Mouse (Mus musculus): ENCODE measurements around the gene Npcd. TPM values are rescaled to one million over a fixed set of nuclear protein-coding genes. Genes with fewer than 3 reads are reported as not detected.

Npcd gene
- polyA plus RNA-seq, 1 experiment, result not detected

- TF ChIP-seq POLR2A (IDR thresholded peaks at IDR 0.05; ENCODE audit: control insufficient read depth, low read depth, low read length), result peak; percentile 82
- peak; percentile 14; the same call in 1 of the 2 replicates for TF ChIP-seq CTCF (IDR thresholded peaks at IDR 0.05; ENCODE audit: control insufficient read depth, insufficient read depth, insufficient replicate concordance, low read depth, low read length)
- Histone ChIP-seq H3K27me3 (ENCODE audit: control insufficient read depth, insufficient read depth, low read length) (no peaks in the 10 kb centered on the region), H3K4me3 (ENCODE audit: control insufficient read depth, low read depth, low read length) (peak overlapping the region; percentile 97), H3K36me3 (ENCODE audit: control insufficient read depth, insufficient read depth, low read length) (no peaks in the 10 kb centered on the region), H3K27ac (ENCODE audit: control insufficient read depth, insufficient read depth, low read depth, low read length) (peak overlapping the region; percentile 72), H3K4me1 (ENCODE audit: control insufficient read depth, insufficient read depth, low read length) (peaks cover 9% of the 10 kb centered on the region; the same call in 1 of the 2 replicates)
Observed at GRCm38 (mm10) chr15:79774117-79775027, 59.7 kb downstream of the Npcd start.

DNA sequence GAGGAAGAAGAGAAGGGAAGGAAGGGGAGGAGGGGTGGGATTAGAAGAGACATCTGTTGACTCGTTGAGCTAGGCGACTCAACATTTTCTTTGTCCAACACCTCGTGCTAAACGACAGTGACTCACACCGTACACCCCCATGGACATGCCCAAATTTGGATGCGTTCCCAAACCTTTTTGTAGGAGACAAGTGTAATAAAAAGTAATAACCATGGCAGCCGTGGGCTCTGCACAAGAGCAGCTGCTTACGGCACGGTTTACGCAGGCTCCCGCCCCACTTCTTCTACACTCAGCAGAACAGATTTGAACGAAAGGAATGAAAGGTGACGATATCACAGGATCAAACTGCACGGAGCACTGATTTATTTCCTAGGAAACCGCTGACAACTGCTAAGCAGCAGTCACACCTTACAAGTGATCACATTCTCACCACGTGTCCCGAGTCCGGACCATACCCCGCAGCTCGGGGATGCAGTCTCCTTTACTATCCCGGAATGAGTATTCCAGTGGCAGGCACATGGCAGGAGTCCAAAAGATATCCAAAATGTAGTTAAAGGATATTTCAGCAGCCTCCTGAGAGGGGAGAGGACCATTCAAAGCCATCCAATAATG is 63.3 kb downstream of the Npcd start:
- peaks cover 16% of the 10 kb centered on the region for H3K4me1 ChIP-seq (ENCODE audit: control insufficient read depth, insufficient read depth, low read length)
- no peaks in the 10 kb centered on the region; the same call in 1 of the 2 replicates for H3K36me3 ChIP-seq (ENCODE audit: control insufficient read depth, insufficient read depth, low read length)
- no peak for TF ChIP-seq POLR2A (IDR thresholded peaks at IDR 0.05; ENCODE audit: control insufficient read depth, low read depth, low read length)
- TF ChIP-seq CTCF (IDR thresholded peaks at IDR 0.05; ENCODE audit: control insufficient read depth, insufficient read depth, insufficient replicate concordance, low read depth, low read length), result no peak
- no peaks in the 10 kb centered on the region for H3K27me3 ChIP-seq (ENCODE audit: control insufficient read depth, insufficient read depth, low read length)
- no peak overlapping the region for H3K4me3 ChIP-seq (ENCODE audit: control insufficient read depth, low read depth, low read length)
- H3K27ac ChIP-seq (ENCODE audit: control insufficient read depth, insufficient read depth, low read depth, low read length), result no peak overlapping the region

DNA sequence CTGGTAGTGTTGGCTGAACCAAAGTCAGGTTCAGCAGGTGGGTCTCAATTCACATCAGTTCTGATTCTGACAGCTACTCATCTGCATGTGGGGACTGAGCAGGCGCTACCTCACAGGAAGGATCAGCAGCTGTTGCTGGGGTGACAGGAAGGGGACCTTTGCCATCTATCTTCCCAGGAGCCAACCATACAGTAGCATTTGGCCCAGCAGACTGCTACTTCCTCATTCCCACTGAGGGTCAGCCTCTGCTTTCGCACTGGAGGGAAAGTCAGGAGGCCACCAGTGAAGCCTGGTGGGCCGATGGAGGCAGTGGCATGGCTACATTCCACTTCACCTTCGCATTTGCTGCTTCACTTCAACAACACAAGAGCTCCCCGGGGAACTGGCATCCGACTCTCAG is 65.7 kb downstream of the Npcd start:
- no peaks in the 10 kb centered on the region; the same call in 1 of the 2 replicates for H3K36me3 ChIP-seq (ENCODE audit: control insufficient read depth, insufficient read depth, low read length)
- H3K27me3 ChIP-seq (ENCODE audit: control insufficient read depth, insufficient read depth, low read length), result no peaks in the 10 kb centered on the region
- H3K4me1 ChIP-seq (ENCODE audit: control insufficient read depth, insufficient read depth, low read length), result peaks cover 13% of the 10 kb centered on the region
- H3K4me3 ChIP-seq (ENCODE audit: control insufficient read depth, low read depth, low read length), result no peak overlapping the region
- no peak for TF ChIP-seq CTCF (IDR thresholded peaks at IDR 0.05; ENCODE audit: control insufficient read depth, insufficient read depth, insufficient replicate concordance, low read depth, low read length)
- TF ChIP-seq POLR2A (IDR thresholded peaks at IDR 0.05; ENCODE audit: control insufficient read depth, low read depth, low read length), result no peak
- no peak overlapping the region for H3K27ac ChIP-seq (ENCODE audit: control insufficient read depth, insufficient read depth, low read depth, low read length)

DNA sequence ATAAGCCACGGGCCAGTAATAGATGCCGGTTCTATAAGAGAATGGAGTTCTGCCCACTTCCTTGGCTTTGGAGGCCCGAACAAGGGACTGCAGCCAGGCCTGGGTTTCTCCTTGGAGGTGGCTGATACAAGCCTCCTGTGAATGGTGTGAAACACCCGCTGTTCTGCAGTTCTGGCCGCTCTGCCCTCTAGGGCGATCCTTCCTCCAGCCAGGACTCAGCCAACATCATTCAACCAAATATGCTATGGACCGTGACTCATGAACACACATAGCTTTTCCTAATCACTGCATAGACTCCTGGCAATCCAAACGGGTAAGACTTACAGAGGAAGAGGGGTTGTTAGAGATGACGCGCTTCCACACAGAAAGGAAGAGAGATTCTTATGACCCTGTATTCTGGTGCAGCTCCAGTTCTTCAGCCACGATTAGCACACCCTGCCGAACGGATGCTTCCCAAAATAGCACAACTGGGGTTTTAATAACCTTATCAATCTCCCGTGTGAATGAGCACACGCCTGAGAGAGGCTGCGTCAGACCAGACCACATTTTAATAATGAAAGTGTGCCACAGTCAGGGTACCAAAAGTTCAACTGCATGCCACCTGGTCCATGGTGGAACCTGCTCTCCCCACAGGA is 66.6 kb downstream of the Npcd start:
- Histone ChIP-seq H3K27me3 (ENCODE audit: control insufficient read depth, insufficient read depth, low read length) (no peaks in the 10 kb centered on the region), H3K4me3 (ENCODE audit: control insufficient read depth, low read depth, low read length) (no peak overlapping the region), H3K27ac (ENCODE audit: control insufficient read depth, insufficient read depth, low read depth, low read length) (no peak overlapping the region), H3K36me3 (ENCODE audit: control insufficient read depth, insufficient read depth, low read length) (peaks cover 1% of the 10 kb centered on the region; the same call in 1 of the 2 replicates), H3K4me1 (ENCODE audit: control insufficient read depth, insufficient read depth, low read length) (peaks cover 10% of the 10 kb centered on the region)
- TF ChIP-seq POLR2A (IDR thresholded peaks at IDR 0.05; ENCODE audit: control insufficient read depth, low read depth, low read length) (no peak), CTCF (IDR thresholded peaks at IDR 0.05; ENCODE audit: control insufficient read depth, insufficient read depth, insufficient replicate concordance, low read depth, low read length) (no peak)

GRCm38 (mm10) chr15:79766586-79767071 is 67.4 kb downstream of the Npcd start:
- H3K4me3 ChIP-seq (ENCODE audit: control insufficient read depth, low read depth, low read length), result no peak overlapping the region; the same call in 1 of the 2 replicates

GRCm38 (mm10) chr15:79766168-79766567 is 67.9 kb downstream of the Npcd start:
- Histone ChIP-seq H3K4me1 (ENCODE audit: control insufficient read depth, insufficient read depth, low read length) (peaks cover 10% of the 10 kb centered on the region), H3K27me3 (ENCODE audit: control insufficient read depth, insufficient read depth, low read length) (no peaks in the 10 kb centered on the region), H3K36me3 (ENCODE audit: control insufficient read depth, insufficient read depth, low read length) (peaks cover 1% of the 10 kb centered on the region; the same call in 1 of the 2 replicates), H3K4me3 (ENCODE audit: control insufficient read depth, low read depth, low read length) (peak overlapping the region; percentile 64), H3K27ac (ENCODE audit: control insufficient read depth, insufficient read depth, low read depth, low read length) (no peak overlapping the region)
- TF ChIP-seq CTCF (IDR thresholded peaks at IDR 0.05; ENCODE audit: control insufficient read depth, insufficient read depth, insufficient replicate concordance, low read depth, low read length), result no peak
- no peak for TF ChIP-seq POLR2A (IDR thresholded peaks at IDR 0.05; ENCODE audit: control insufficient read depth, low read depth, low read length)

More at GRCm38 (mm10) chr15:79766586-79767071, 67.4 kb downstream of the Npcd start:
- Histone ChIP-seq H3K27ac (ENCODE audit: control insufficient read depth, insufficient read depth, low read depth, low read length) (no peak overlapping the region), H3K36me3 (ENCODE audit: control insufficient read depth, insufficient read depth, low read length) (peaks cover 1% of the 10 kb centered on the region; the same call in 1 of the 2 replicates), H3K4me1 (ENCODE audit: control insufficient read depth, insufficient read depth, low read length) (peaks cover 10% of the 10 kb centered on the region), H3K27me3 (ENCODE audit: control insufficient read depth, insufficient read depth, low read length) (no peaks in the 10 kb centered on the region)
- no peak for TF ChIP-seq POLR2A (IDR thresholded peaks at IDR 0.05; ENCODE audit: control insufficient read depth, low read depth, low read length)
- TF ChIP-seq CTCF (IDR thresholded peaks at IDR 0.05; ENCODE audit: control insufficient read depth, insufficient read depth, insufficient replicate concordance, low read depth, low read length), result no peak
